Mouse (Mus musculus) heart, postnatal 36 days (tissue): ENCODE data around the gene Fahd1. TPM values are rescaled to one million over a fixed set of nuclear protein-coding genes. Genes with fewer than 3 reads are reported as not detected.
A peak's percentile ranks its signal among the peaks of the same experiment; 100 is the strongest.

Experiments
- DNase-seq, 2 experiments: peaks; one replicate each; pipeline ENCODE4 v3.0.0; 2021 to 2022
- intact Hi-C: fragments of 180-260 bp; cut with DNase I; formaldehyde crosslinking; loops from one replicate; pipeline ENCODE4 v1.15.1; 2025
- total RNA-seq, 2 experiments: library from RNA; stranded (reverse); gene quantifications; 2 replicates each; pipeline ENCODE4 v1.2.3; 2021

Fahd1 gene
- total RNA-seq, 2 experiments from 2014 or later = 72.0 to 76.5 TPM

DNA sequence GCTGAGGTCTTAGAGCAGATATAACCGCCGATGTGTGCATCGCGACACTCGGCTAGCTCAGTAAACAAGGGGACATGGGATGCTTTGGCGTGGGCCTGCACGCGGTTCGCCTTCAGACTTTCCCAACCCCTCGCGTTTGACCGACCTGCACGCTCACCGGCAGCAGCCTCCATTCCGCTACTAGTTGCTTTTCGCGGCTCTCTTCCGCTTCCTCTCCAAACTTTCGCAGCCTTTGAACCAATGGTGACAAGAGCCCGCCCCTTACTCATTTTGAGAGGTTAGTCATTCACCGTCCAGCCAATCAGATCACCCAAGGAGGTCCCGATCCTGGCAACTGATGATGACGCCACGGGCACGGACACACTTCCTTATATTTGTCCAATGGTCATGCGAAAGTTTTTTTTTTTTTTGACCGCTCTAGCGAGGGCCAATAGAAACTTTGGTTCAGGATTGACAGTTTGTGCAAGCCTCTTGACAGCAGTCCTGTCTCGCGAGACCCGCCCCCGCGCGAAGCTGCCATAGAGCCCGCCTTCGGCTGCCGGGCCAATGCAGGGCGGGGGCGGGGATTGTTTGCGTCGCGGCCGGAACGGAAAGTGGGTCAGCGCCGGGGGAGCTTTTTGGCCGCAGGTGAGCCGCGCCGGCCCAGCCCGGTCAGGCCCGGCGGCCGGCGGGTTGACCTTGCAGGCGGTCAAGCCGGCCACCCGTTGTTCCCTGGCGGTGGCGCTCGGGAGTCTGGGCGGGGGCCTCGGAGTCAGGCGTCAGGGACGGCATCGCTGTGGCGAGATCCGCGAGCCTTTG lies 36.2 kb upstream of the Fahd1 start, which contains the start of the genes Nubp2 and Spsb3:
Gene Nubp2 (minus strand): TSS at position 216 of the 798 bp plus-strand sequence.
Gene Spsb3 (plus strand): TSS at position 510 of the 798 bp plus-strand sequence.
- intact Hi-C loops = loop anchor here (2.0 kb wide), 1 partner anchor 36 kb away; the partner anchor contains the start of gene Fahd1
- DNase-seq = peak; percentile 93 to 96

GRCm38 (mm10) chr17:24885356-24886133 lies 35.4 kb upstream of the Fahd1 start:
- intact Hi-C loops = loop anchor here (2.0 kb wide), 1 partner anchor 35 kb away; the partner anchor contains the start of gene Fahd1
- DNase-seq = no peak

GRCm38 (mm10) chr17:24884391-24884790 lies 34.2 kb upstream of the Fahd1 start:
- intact Hi-C loops = loop anchor here (5.0 kb wide), 1 partner anchor 137 kb away; no protein-coding TSS in a partner anchor

DNA sequence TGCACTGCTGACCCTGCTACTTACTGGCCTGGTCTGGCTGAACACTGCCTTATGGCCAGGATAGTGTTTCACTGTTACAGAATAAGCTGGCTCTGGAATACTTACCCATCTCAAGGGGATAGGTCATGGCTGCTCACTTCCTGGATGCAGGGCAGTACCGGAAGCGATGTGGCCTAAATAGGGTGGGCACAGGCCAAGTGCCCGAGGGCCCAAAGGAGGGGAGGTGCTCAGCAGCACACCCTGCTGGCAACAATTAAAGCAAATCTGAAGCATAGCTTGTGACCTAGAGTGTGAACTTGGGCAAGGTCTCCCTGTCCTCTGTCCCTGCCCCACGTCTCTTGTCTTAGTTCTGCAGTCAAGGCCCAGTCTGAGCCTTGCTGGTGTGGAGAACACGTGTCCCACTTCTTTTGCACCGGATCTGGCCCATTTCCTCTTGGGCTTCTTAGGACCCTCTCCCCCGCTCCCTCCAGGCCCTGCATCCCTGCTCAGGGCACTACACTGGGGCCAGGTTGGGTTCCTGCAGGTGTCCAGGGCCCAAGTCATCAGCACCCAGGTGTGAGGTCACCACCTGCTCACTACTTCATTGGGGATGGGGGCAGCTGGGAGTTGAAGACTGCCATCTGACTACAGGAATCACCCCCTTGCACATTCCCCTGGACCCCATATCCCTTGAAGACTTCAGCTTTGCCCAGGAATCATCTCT lies 31.7 kb upstream of the Fahd1 start:
- intact Hi-C loops = loop anchor here (5.0 kb wide), 1 partner anchor 135 kb away; no protein-coding TSS in a partner anchor
- DNase-seq = peak in 1 of 2 experiments; percentile 41

More at GRCm38 (mm10) chr17:24884391-24884790, 34.2 kb upstream of the Fahd1 start:
- no peak for DNase-seq

- no peak for DNase-seq
- intact Hi-C loops = no loop called here
These were observed 28.4 kb upstream of the Fahd1 start for GRCm38 (mm10) chr17:24878531-24878930.

DNA sequence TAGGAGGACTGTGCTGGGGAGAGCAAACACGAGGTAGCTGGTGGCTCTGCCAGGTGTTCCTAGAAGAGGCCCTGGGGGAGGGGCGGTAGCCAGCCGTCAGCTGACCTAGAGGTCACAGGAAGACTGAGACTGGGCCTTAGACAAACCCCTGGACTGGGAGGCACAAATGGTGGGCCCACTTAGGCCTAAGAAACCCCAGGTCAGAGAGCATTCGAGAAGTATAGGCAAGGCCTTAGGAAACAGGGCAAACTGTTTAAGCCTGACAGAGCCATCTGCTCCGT lies 27.9 kb upstream of the Fahd1 start:
- intact Hi-C loops = no loop called here
- DNase-seq = peak; percentile 52 to 69

DNA sequence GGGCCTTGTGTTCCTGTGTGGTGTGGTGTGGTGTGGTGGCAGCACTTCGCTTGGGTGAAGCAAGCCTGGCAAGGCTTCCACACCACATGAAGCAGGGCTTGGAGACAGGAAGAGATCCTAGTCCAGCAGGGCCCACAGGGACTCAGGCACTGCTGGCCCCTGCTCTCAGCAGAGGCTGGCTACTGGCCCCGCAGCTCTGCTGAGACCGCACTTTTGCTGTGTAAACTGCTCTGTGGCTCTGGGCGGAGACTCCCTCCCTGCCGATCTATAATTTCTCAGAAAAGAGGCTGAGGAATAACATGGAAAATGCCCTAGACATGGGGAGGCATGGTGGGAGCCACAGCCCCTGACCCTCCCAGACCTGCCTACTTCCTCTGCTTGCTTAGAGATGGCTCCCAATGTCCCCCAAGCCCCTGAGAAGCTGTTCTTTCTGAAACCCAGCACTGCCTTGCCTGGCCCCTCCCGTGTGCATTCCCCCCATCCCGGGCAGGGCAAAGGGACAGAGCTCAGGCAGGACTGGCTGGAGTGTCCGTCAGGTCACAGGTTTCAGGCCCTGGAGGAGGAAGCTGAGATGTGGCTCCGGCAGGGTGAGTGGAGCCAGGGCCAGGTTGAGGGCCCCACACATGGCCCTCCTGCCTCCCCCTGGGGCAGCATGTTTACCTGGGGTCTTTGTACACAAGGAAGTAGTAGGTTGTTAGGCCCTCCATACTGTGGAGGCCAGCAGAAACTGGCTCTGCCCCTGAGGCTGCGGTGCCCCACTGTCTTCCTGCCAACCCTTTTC lies 27.4 kb upstream of the Fahd1 start:
- DNase-seq = no peak
- intact Hi-C loops = no loop called here

DNA sequence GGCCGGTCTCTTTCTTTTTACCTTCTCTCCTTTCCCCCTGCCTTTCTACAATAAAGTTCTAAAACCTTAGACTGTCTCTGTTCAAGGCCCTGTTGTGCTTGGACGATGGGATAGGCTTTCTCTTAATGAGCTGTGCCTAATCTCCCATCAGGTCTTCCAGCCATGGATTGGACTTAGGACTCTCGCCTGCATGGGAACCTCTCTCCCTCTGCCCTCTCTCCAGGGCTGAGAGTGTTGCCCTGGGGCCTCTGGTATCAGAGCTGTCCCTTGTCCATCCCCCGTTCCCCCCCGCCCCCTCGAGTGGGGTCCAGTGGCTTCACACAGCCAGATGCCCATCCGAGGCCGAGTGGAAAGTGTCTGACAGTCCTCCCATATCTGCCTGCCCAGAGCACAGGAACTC lies 24.8 kb upstream of the Fahd1 start:
- intact Hi-C loops = no loop called here
- no peak for DNase-seq

GRCm38 (mm10) chr17:24874405-24874745 lies 24.2 kb upstream of the Fahd1 start:
- intact Hi-C loops = no loop called here
- DNase-seq = no peak

DNA sequence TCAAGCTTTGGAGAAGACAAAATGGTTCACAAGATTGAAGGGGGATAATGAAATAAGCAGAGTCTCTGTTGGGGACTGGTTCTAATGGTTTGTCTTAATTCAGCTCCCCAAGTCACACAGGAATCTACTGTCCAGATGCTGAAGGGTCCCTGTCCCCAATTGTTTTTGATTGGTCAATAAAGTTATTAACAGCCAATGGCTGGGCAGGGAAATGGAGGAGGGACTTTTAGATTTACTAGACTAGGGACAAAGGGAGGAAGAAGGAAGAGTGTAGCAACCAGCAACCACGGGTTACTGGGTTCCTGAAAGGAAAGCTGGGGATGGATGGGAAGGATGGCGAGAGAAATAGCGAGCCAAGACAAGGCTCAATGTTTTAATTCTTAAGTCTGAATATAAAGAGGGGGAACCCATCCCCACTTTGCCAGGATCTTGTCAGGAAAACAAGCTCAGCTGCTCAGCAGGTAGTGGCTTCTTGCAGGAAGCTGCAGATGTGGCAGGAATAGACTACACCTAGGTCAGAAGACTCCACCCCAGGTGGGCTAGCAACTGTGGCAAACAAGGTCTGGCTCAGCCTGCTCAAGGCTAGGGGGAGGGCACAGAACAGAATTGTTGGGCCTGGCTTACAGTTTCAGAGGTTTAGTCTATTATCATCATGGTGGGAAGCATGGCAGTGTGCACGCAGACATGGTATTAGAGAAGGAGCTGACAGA lies 23.7 kb upstream of the Fahd1 start:
- no peak for DNase-seq
- intact Hi-C loops = no loop called here

GRCm38 (mm10) chr17:24867914-24868313 lies 17.8 kb upstream of the Fahd1 start:
- intact Hi-C loops = no loop called here
- no peak for DNase-seq

DNA sequence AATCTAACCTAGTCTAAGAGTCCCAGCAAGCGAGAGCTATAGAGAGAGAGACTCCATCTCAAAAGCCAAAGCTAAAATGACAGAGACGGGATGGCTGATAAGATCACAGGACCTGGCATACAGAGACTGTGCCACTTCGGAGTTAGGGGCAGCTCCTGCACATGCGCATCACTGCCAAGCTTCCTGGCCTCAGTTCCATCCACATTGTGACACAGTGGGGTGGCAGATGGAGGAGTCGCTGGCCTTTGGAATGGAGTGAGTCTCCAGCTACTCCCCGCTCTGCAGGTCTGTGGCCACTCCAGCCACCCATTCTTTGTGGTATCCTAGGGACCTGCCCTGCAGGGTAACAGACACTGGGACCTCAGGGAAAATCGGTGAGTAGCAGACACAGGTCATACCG lies 15.6 kb upstream of the Fahd1 start, which contains the start of gene Igfals:
Gene Igfals (plus strand): TSS at position 222 of the 400 bp plus-strand sequence.
- no peak for DNase-seq
- intact Hi-C loops = no loop called here

DNA sequence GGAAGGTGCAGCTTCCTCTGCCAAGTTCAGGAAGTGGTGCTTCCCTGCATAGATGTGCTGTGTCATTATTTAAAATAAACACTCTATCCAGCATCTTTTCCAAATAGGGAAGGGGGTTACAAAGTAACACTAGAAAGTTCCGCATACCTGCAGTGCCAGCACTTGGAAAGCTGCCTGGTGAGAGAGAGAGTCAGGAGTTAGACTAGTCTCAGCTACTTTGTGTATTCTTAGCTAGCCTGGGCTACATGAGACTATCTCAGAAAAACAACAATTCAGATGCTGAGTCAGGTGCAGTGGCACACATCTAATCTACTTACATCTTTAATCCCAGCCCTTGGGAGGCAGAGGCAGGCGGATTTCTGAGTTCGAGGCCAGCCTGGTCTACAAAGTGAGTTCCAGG lies 11.6 kb upstream of the Fahd1 start:
- no peak for DNase-seq
- intact Hi-C loops = no loop called here

- no peak for DNase-seq
- intact Hi-C loops = no loop called here
These were observed 9.9 kb upstream of the Fahd1 start for GRCm38 (mm10) chr17:24860076-24860475.

- no peak for DNase-seq
- intact Hi-C loops = no loop called here
These were observed 8.8 kb upstream of the Fahd1 start for GRCm38 (mm10) chr17:24858967-24859366.

DNA sequence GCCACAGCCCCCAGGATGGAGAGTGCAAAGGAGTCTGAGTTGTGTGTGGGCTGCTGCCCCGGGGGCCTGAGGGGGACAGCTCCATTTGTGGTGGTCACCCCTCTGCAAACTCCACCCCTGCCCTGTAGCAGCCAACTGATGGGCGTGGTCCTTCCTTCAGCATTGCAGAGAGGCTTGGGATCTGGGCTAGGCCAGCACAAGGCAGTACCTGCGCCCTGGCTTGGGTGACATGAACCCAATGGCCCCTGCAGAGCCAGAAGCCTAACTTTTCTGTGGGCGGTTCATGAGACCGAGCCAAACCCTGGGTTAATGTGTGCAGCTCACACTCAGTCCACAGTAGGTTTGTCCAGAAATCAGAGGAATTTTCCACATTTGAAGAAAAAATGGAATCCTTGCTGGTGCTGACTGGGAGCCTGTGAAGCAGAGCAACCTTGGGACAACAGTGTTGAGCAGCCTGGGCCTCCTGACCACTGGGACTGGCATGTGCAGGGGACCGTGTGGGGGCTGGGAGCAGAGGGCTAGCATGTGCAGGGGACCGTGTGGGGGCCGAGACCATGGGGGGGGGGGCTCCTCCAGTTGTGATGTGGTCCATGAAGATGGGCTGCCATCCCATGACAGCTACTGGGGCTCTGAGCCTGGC lies 7.8 kb upstream of the Fahd1 start:
- intact Hi-C loops = no loop called here
- no peak for DNase-seq

DNA sequence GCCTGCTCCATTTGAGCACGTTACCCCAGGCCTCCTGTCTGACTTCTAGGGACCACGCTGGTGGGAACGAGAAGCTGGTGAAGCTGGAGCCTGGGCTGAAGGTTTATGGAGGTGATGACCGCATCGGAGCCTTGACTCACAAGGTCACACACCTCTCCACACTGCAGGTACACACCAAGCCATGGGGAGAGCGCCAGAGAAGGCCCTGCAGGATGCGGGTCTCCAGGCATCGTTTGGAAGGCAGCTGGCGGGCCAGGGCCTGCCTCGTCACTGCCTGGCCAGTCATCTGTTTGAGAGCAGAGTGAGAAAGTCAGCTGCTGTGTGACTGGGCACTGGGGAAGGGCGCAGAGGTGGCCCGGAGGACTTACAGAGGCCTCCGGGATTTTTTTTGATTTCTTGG lies 6.4 kb upstream of the Fahd1 start:
- no peak for DNase-seq
- intact Hi-C loops = no loop called here

DNA sequence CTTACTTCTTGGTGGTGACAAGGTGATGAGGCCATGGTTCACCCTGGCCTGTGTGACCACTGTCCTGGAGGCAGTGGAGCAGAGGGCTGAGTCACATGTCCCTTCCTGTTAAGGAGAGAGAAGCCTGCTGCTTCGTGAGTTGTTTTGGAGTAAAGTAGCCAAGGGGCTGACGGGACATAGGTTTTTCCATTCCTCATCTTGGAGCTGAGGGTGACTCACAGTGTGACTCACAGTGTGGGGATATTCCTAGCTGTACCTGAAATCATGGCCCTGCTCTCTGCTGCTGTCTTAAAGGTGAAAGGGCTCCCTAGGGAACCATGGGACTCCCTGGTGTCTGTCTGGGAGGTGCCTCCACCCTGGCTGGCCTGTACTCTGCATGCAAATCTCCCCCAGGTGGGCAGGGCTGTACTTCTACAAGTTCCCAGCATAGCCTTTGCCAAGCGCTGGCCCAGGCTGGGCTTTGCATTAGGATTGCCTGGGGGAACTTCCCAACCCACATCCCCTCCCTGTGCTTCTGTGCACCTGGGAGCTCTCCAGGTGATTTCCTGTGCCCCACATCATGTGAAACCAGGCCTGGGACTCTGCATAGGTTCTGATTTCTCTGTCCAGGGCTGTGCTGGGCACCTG lies 5.8 kb upstream of the Fahd1 start:
- no peak for DNase-seq

More for the DNA sequence above, 5.8 kb upstream of the Fahd1 start:
- intact Hi-C loops = no loop called here
